In the genomic region with DNA sequence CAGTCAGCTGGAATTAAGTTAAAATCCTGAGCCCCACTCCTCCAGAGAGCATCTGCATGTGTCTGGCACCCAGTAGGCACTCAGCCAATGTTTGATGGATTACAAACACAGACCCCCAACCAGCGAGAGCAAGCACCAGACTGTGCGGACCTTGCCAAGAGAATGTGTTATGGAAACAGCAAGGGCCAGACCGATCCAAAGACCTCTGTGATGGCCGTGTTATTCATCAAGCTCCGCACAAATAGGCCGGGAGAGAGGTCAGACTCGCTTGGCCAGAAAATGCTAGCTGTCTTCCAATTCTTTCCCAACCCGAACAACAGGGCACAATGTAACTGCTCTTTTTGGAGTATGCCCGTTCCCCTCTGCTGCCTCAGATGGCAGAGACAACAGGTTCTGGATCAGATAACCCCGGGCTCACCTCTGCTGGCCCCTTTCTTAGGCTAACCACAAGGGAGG, we compare ENCODE assay signal across 9 mouse cellular contexts. TPM values are rescaled to one million over a fixed set of nuclear protein-coding genes. Genes with fewer than 3 reads are reported as not detected.
DNase-seq lines count a peak whose midpoint lies in the region; ATAC-seq lines count a peak whose summit lies in the region.
"Had no signal": no experiment of that assay in that cellular context is flagged by ENCODE, and none has a peak within 500 bp of the region (broad histone marks: within the 10 kb centered on the region; RNA-seq: fewer than 3 reads in every experiment).

No protein-coding gene starts in this region.

- peaks cover 9% of the 10 kb centered on the region; the same call in 1 of the 2 replicates for H3K27me3 ChIP-seq in hindbrain, embryonic 12.5 days
- peaks cover 12% of the 10 kb centered on the region; the same call in 1 of the 2 replicates for H3K27me3 ChIP-seq in hindbrain, embryonic 10.5 days (ENCODE audit: insufficient read depth, poor library complexity, severe bottlenecking)
- H3K27me3 ChIP-seq in embryonic facial prominence, embryonic 14.5 days (replicated peaks; ENCODE audit: control insufficient read depth, insufficient read depth, low read length) = no peaks in the 10 kb centered on the region
- peaks cover 18% of the 10 kb centered on the region for H3K27me3 ChIP-seq in kidney, embryonic 15.5 days
- H3K27me3 ChIP-seq in midbrain, embryonic 13.5 days = peaks cover 10% of the 10 kb centered on the region
- H3K27me3 ChIP-seq: Patski had no signal

- DNase-seq in hindbrain, embryonic 10.5 days (ENCODE audit: low spot score) = no peak
- DNase-seq in embryonic facial prominence, embryonic 14.5 days (ENCODE audit: low spot score) = no peak
- no peak for DNase-seq in urinary bladder, postnatal 25 days (ENCODE audit: low spot score)
- DNase-seq in thymus, postnatal 36 days = no peak
- no peak for DNase-seq in heart, adult 9 months (ENCODE audit: low spot score in 2 of 2)

- WGBS in hindbrain, embryonic 12.5 days = 54% methylated on average over 10 of the region's 10 CpGs
- WGBS in hindbrain, embryonic 10.5 days = 60% methylated on average over 10 of the region's 10 CpGs
- 60% methylated on average over 10 of the region's 10 CpGs for WGBS in embryonic facial prominence, embryonic 14.5 days
- WGBS in kidney, embryonic 15.5 days = 50% methylated on average over 10 of the region's 10 CpGs
- WGBS in midbrain, embryonic 13.5 days = 66% methylated on average over 10 of the region's 10 CpGs

- H3K9ac ChIP-seq in hindbrain, embryonic 12.5 days = peak overlapping the region; percentile 38; the same call in 1 of the 2 replicates
- peak overlapping the region; percentile 81; the same call in 1 of the 2 replicates for H3K9ac ChIP-seq in embryonic facial prominence, embryonic 14.5 days (ENCODE audit: low read depth, low read length)
- H3K9ac ChIP-seq in kidney, embryonic 15.5 days = no peak overlapping the region
- H3K9ac ChIP-seq in midbrain, embryonic 13.5 days (replicated peaks) = peak overlapping the region; percentile 4; the same call in 1 of the 2 replicates

- no peak for ATAC-seq in hindbrain, embryonic 12.5 days (ENCODE audit: low FRiP score)
- no peak for ATAC-seq in embryonic facial prominence, embryonic 14.5 days (ENCODE audit: low read depth)
- ATAC-seq in kidney, embryonic 15.5 days (replicated peaks; ENCODE audit: low FRiP score) = no peak
- no peak for ATAC-seq in midbrain, embryonic 13.5 days
- ATAC-seq: Patski had no signal

- H3K4me2 ChIP-seq in hindbrain, embryonic 12.5 days (replicated peaks) = peak overlapping the region; percentile 90; the same call in 1 of the 2 replicates
- 0 out of 2 replicates have a peak overlapping the region, but pooled peaks have one; percentile 7 for H3K4me2 ChIP-seq in embryonic facial prominence, embryonic 14.5 days (ENCODE audit: low read depth, low read length)
- H3K4me2 ChIP-seq in kidney, embryonic 15.5 days = peak overlapping the region; percentile 84
- peak overlapping the region; percentile 90; the same call in 1 of the 2 replicates for H3K4me2 ChIP-seq in midbrain, embryonic 13.5 days (replicated peaks)

- no peak overlapping the region for H3K4me3 ChIP-seq in hindbrain, embryonic 12.5 days
- no peak overlapping the region for H3K4me3 ChIP-seq in hindbrain, embryonic 10.5 days
- no peak overlapping the region for H3K4me3 ChIP-seq in embryonic facial prominence, embryonic 14.5 days (ENCODE audit: low read depth, low read length)
- no peak overlapping the region for H3K4me3 ChIP-seq in kidney, embryonic 15.5 days (replicated peaks)
- no peak overlapping the region for H3K4me3 ChIP-seq in midbrain, embryonic 13.5 days (replicated peaks)

- H3K27ac ChIP-seq in hindbrain, embryonic 12.5 days = no peak overlapping the region
- H3K27ac ChIP-seq in hindbrain, embryonic 10.5 days = no peak overlapping the region
- H3K27ac ChIP-seq in embryonic facial prominence, embryonic 14.5 days (replicated peaks; ENCODE audit: low read depth, low read length) = no peak overlapping the region
- no peak overlapping the region for H3K27ac ChIP-seq in kidney, embryonic 15.5 days
- H3K27ac ChIP-seq in midbrain, embryonic 13.5 days = no peak overlapping the region

- no peaks in the 10 kb centered on the region for H3K9me3 ChIP-seq in hindbrain, embryonic 12.5 days (replicated peaks)
- H3K9me3 ChIP-seq in hindbrain, embryonic 10.5 days = no peaks in the 10 kb centered on the region
- no peaks in the 10 kb centered on the region for H3K9me3 ChIP-seq in embryonic facial prominence, embryonic 14.5 days (ENCODE audit: control insufficient read depth, low read length)
- H3K9me3 ChIP-seq in kidney, embryonic 15.5 days (replicated peaks) = no peaks in the 10 kb centered on the region
- no peaks in the 10 kb centered on the region for H3K9me3 ChIP-seq in midbrain, embryonic 13.5 days

- H3K4me1 ChIP-seq in hindbrain, embryonic 12.5 days = peaks cover 19% of the 10 kb centered on the region
- H3K4me1 ChIP-seq in hindbrain, embryonic 10.5 days (replicated peaks) = peaks cover 22% of the 10 kb centered on the region
- 0 out of 2 replicates have a peak, but pooled peaks cover 16% of the 10 kb centered on the region for H3K4me1 ChIP-seq in embryonic facial prominence, embryonic 14.5 days (ENCODE audit: control insufficient read depth, insufficient read depth, low read length)
- peaks cover 20% of the 10 kb centered on the region for H3K4me1 ChIP-seq in kidney, embryonic 15.5 days
- peaks cover 27% of the 10 kb centered on the region for H3K4me1 ChIP-seq in midbrain, embryonic 13.5 days (replicated peaks)

- H3K36me3 ChIP-seq in hindbrain, embryonic 12.5 days = no peaks in the 10 kb centered on the region
- 0 out of 2 replicates have a peak, but pooled peaks cover 3% of the 10 kb centered on the region for H3K36me3 ChIP-seq in hindbrain, embryonic 10.5 days
- H3K36me3 ChIP-seq in embryonic facial prominence, embryonic 14.5 days (ENCODE audit: control insufficient read depth, insufficient read depth, low read length) = no peaks in the 10 kb centered on the region
- no peaks in the 10 kb centered on the region for H3K36me3 ChIP-seq in kidney, embryonic 15.5 days
- no peaks in the 10 kb centered on the region for H3K36me3 ChIP-seq in midbrain, embryonic 13.5 days

RNA-seq across cellular contexts. Expression of gene Rad51d, which starts 1.9 kb away (rescaled TPM):
- 10.9 and 12.6 TPM in 2 replicates for polyA plus RNA-seq in hindbrain, embryonic 12.5 days (2016; fragmentation: Nextera tagmentation; extraction: Ambion mirVana)
- polyA plus RNA-seq in hindbrain, embryonic 10.5 days (2016; fragmentation: Nextera tagmentation; extraction: Ambion mirVana) = 15.1 and 17.3 TPM in 2 replicates
- polyA plus RNA-seq in embryonic facial prominence, embryonic 14.5 days (2014; fragmentation: Nextera tagmentation; extraction: Ambion mirVana) = 14.5 and 15.0 TPM in 2 replicates
- 11.1 and 13.9 TPM in 2 replicates for polyA plus RNA-seq in kidney, embryonic 15.5 days (2015; fragmentation: Nextera tagmentation; extraction: Ambion mirVana)
- polyA plus RNA-seq in midbrain, embryonic 13.5 days (2015; fragmentation: Nextera tagmentation; extraction: Ambion mirVana) = 12.1 and 13.8 TPM in 2 replicates

RNA-seq across cellular contexts. Expression of gene Fndc8, which starts 3.4 kb away (rescaled TPM):
- 0.65 and 0.68 TPM in 2 replicates for polyA plus RNA-seq in hindbrain, embryonic 12.5 days (2016; fragmentation: Nextera tagmentation; extraction: Ambion mirVana)
- 0.19 and 0.31 TPM in 2 replicates for polyA plus RNA-seq in hindbrain, embryonic 10.5 days (2016; fragmentation: Nextera tagmentation; extraction: Ambion mirVana)
- polyA plus RNA-seq in embryonic facial prominence, embryonic 14.5 days (2014; fragmentation: Nextera tagmentation; extraction: Ambion mirVana) = 0.30 and 0.47 TPM in 2 replicates
- polyA plus RNA-seq in kidney, embryonic 15.5 days (2015; fragmentation: Nextera tagmentation; extraction: Ambion mirVana) = 0.18 and 0.39 TPM in 2 replicates
- 0.48 and 0.62 TPM in 2 replicates for polyA plus RNA-seq in midbrain, embryonic 13.5 days (2015; fragmentation: Nextera tagmentation; extraction: Ambion mirVana)

RNA-seq across cellular contexts. Expression of gene Rffl, which starts 17.5 kb away (rescaled TPM):
- 8.9 and 9.6 TPM in 2 replicates for polyA plus RNA-seq in hindbrain, embryonic 12.5 days (2016; fragmentation: Nextera tagmentation; extraction: Ambion mirVana)
- polyA plus RNA-seq in hindbrain, embryonic 10.5 days (2016; fragmentation: Nextera tagmentation; extraction: Ambion mirVana) = 7.4 and 11.0 TPM in 2 replicates
- polyA plus RNA-seq in embryonic facial prominence, embryonic 14.5 days (2014; fragmentation: Nextera tagmentation; extraction: Ambion mirVana) = 9.7 and 10.2 TPM in 2 replicates
- polyA plus RNA-seq in kidney, embryonic 15.5 days (2015; fragmentation: Nextera tagmentation; extraction: Ambion mirVana) = 22.3 and 23.6 TPM in 2 replicates
- polyA plus RNA-seq in midbrain, embryonic 13.5 days (2015; fragmentation: Nextera tagmentation; extraction: Ambion mirVana) = 4.5 and 5.9 TPM in 2 replicates

RNA-seq across cellular contexts. Expression of gene Nle1, which starts 19.7 kb away (rescaled TPM):
- polyA plus RNA-seq in hindbrain, embryonic 12.5 days (2016; fragmentation: Nextera tagmentation; extraction: Ambion mirVana) = 32.1 and 32.7 TPM in 2 replicates
- 37.0 and 41.3 TPM in 2 replicates for polyA plus RNA-seq in hindbrain, embryonic 10.5 days (2016; fragmentation: Nextera tagmentation; extraction: Ambion mirVana)
- polyA plus RNA-seq in embryonic facial prominence, embryonic 14.5 days (2014; fragmentation: Nextera tagmentation; extraction: Ambion mirVana) = 24.3 and 30.7 TPM in 2 replicates
- 34.9 and 40.0 TPM in 2 replicates for polyA plus RNA-seq in kidney, embryonic 15.5 days (2015; fragmentation: Nextera tagmentation; extraction: Ambion mirVana)
- polyA plus RNA-seq in midbrain, embryonic 13.5 days (2015; fragmentation: Nextera tagmentation; extraction: Ambion mirVana) = 31.2 and 32.2 TPM in 2 replicates

RNA-seq across cellular contexts. Expression of gene Unc45b, which starts 21.8 kb away (rescaled TPM):
- polyA plus RNA-seq in hindbrain, embryonic 12.5 days (2016; fragmentation: Nextera tagmentation; extraction: Ambion mirVana) = 1.4 and 4.1 TPM in 2 replicates
- 0.22 and 0.60 TPM in 2 replicates for polyA plus RNA-seq in hindbrain, embryonic 10.5 days (2016; fragmentation: Nextera tagmentation; extraction: Ambion mirVana)
- 37.1 and 44.5 TPM in 2 replicates for polyA plus RNA-seq in embryonic facial prominence, embryonic 14.5 days (2014; fragmentation: Nextera tagmentation; extraction: Ambion mirVana)
- 6.0 and 7.1 TPM in 2 replicates for polyA plus RNA-seq in kidney, embryonic 15.5 days (2015; fragmentation: Nextera tagmentation; extraction: Ambion mirVana)
- polyA plus RNA-seq in midbrain, embryonic 13.5 days (2015; fragmentation: Nextera tagmentation; extraction: Ambion mirVana) = 0.59 and 0.93 TPM in 2 replicates
- polyA plus RNA-seq: Patski had no signal

Comparison
In these comparisons a context has a peak if more than half of its experiments do, and no peak if none do; other contexts are left out.
1. H3K4me2 ChIP-seq: peak in every context shown above with its lines; median percentile 90 in hindbrain, embryonic 12.5 days; 90 in midbrain, embryonic 13.5 days; 84 in kidney, embryonic 15.5 days; 7 in embryonic facial prominence, embryonic 14.5 days.